Mouse (Mus musculus): ENCODE measurements around the gene Brk1.

Gene Brk1

DNA sequence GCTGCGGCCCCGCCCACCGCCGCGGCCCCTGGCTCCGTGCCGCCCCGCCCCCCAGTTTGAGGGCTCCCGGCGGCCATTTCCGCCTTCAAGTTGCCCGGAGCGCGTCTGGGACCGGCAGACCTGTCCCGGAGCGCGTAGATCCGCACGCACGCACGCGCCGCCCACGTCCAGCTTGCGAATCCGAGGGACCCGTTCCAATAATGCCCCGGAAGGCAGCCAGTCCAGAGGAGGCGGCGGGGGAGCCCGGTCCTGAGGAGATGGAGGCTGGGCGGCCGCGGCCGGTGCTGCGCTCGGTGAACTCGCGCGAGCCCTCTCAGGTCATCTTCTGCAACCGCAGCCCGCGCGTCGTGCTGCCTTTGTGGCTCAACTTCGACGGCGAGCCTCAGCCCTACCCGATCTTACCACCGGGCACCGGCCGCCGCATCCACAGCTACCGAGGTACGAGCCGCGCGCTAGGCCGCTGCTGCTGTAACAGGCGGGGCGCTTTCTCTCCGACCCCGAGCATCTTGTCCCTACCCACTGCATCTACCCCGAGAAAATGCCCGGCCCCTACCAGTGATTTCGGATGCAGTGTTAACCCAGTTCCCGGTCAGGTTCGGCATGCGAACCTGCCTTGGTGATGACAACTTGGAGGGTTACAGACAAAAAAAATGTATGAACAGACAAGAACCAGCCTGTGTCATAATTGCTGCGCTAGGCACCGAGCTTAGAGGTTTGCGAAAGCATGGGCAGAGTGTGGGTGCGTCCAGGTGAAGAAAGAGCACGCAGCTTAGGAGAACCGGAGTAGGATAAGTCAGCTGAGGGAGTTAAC, 19.6 kb downstream of the Brk1 start, which contains the start of gene Vhl:
Gene Vhl, plus strand, starts transcription at position 19 of the 811 bp plus-strand sequence.
- peak; percentile 94 for DNase-seq

DNA sequence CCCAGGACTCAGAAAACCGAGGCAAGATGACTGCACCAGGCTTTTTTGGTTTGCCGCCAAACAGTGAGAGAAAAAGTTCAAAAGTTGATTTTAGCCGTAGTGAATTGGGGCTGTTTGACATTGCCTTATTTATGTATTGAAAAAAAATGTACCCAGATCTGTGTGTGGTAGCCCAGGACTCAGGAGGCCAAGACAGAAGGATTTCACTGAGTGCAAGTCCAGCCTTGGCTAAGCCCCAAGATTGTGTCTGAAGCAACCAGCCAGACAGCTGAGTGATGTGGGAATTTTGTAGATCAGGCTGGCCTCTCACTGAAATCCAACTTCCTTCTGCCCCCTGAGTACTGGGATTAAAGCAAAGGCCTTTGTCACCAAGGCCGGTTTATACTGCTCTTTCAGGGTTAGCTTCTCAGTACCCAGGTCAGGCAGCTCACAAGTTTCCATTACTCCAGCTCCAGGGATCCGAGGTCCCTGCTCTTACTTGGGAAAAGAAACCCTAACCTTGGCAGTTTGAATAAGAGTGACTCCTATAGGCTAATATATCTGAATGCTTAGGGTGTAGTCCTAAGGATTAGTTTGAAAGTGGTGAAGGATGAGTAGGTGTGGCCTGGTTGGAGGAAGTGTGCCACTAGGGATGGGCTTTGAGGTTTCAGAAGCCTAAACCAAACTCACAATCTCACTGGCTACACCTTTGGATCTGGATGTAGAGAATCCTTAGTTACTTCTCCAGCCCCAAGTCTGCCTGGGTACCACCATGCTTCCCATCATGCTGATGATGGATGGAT, 20.6 kb downstream of the Brk1 start:
- peak; percentile 21 for DNase-seq

DNA sequence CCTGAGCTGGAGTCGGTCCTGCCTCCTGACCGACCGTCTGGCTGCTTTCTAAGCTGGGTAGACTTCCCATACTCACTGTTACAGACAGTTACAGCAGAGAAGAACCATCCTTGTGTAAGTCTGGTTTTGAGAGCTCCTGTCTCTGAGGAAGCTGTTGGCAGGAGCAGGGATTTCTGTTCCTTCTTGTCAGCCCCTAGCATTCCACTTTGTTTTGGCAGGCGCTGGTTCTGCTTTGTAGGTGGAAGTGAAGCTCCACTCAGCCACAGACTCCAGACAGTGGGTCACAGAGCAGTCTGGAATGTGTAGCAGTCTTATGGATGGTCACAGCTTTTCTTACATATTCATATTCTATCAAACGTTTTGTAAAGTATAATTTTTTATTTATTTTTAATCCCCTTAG, 25.8 kb downstream of the Brk1 start:
- no peak for DNase-seq

- no peak for DNase-seq
Observed at GRCm38 (mm10) chr6:113632863-113633262, 28.3 kb downstream of the Brk1 start.

- peak; percentile 97 for DNase-seq
Observed at GRCm38 (mm10) chr6:113638302-113639040, 33.9 kb downstream of the Brk1 start, which contains the start of gene Irak2. Gene Irak2, plus strand, starts transcription at chr6:113638467.

GRCm38 (mm10) chr6:113639201-113639600, 34.6 kb downstream of the Brk1 start:
- DNase-seq, result peak; percentile 37

DNA sequence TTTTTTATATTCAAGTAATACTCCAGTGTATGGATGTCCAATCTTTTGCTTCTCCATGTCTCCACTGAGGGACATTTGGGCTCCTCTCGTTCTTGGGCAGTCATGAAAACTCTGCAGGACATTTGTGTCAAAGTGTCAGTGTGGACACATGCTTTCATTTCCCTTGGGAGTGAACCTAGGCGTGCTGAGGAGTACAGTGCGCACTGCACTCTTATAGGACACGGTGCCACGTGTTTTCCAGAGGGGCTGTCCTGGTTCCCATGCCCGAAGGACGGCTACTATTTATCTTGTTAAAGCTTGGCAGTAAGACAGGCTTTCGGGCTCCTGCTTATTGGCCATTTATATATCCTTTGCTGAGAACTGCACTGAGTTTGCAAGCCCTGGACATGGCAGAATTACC, 38.0 kb downstream of the Brk1 start:
- DNase-seq, result no peak

DNA sequence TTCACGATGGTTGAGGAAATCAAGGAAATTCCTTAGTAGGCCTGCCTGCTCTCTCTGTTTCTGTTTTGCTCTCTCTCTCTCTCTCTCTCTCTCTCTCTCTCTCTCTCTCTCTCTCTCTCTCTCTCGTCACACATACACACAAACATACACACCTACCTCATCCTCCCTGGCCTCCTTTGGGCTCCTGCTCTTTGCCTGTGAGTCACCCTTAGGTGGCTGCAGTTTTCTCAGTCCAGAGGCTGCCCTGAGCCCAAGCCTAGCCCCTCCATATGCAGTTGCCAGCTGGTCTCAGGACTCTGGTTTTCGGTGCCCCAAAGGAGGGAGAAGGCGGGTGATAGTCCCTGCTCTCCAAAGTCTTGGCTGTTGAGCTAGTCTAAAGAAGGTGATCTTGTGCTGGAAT, 38.4 kb downstream of the Brk1 start:
- no peak for DNase-seq

DNA sequence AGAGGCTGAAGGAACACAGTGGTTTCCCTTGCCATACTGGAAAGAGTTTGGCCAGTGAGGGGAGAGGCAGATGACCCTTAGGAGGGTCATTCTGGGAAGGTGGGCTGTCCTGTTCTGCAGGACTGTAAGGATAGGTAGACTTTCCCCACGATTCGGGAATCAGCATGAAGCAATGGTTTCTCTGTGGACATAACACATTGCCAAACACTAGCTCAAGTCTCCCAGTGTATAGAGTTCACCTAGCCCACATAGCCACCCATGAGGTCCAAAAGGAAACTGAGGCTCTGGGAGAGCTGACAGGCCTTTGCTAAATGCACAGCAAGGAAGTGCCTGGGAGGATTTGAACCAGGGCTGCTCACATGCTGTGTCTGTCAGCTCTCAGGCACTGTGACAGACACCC, 39.4 kb downstream of the Brk1 start:
- DNase-seq, result no peak

GRCm38 (mm10) chr6:113644808-113645207, 40.2 kb downstream of the Brk1 start:
- peak; percentile 79 for DNase-seq

DNA sequence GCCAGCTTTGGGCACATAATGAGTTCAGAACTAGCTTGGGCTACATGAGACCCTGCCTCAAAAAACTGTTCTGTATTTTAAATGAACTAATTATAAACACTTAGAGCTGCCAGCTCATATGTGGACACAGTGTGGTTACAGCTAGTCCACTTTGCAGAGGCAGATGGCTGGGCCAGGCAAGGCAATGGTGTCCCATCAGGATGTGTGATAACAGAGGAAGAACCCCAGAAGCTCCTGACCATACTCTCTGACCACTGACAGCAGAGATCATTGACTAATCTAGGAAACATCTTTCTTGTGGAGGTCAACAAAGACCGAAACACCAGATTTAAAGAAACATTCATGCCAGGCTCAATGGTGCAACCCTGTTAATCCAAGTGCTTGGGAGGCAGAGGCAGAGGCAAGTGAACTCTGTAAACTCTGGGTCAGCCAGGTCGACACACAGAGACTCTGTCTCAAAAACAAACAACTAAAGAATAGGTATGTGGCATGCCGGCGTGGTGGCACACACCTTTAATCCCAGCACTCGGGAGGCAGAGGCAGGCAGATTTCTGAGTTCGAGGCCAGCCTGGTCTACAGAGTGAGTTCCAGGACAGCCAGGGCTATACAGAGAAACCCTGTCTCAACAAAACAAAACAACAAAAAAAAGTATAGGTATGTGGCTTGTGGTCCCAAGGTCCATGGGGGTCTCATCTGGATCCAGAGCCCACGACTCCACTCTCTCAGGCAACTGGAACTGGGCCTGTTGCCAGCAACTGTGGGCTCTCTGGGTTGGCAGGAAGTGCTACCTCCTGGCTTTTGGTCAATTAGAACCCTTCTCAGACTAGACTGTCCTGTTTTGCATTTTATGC, 45.0 kb downstream of the Brk1 start:
- DNase-seq, result no peak

GRCm38 (mm10) chr6:113650197-113650640, 45.6 kb downstream of the Brk1 start:
- no peak for DNase-seq

- DNase-seq, result no peak
Observed at GRCm38 (mm10) chr6:113651626-113652025, 47.1 kb downstream of the Brk1 start.

- DNase-seq, result no peak
Observed at GRCm38 (mm10) chr6:113653551-113653950, 49.0 kb downstream of the Brk1 start.

GRCm38 (mm10) chr6:113654102-113654501, 49.5 kb downstream of the Brk1 start:
- DNase-seq, result no peak

- peak; percentile 45 for DNase-seq
Observed at GRCm38 (mm10) chr6:113654753-113655397, 50.3 kb downstream of the Brk1 start.

DNA sequence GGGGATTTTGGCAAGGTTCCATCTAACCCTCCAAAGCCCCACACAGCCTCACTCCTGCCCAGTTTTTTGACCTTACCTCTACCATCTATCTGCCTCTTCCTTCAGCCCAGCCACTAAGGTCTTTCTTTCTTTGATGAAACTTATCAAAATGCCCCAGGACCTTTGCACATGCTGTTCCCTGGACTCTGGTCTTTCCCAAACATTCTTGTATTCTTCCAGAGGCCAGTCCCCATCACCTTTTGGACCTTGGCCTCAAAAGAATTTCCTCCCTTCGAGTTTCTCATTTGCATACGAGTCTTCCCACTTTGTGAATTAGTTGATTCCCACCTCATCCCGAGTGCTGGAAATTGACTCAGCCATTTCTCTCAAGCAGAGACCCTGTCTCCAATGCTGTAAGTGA, 50.9 kb downstream of the Brk1 start:
- no peak for DNase-seq

DNA sequence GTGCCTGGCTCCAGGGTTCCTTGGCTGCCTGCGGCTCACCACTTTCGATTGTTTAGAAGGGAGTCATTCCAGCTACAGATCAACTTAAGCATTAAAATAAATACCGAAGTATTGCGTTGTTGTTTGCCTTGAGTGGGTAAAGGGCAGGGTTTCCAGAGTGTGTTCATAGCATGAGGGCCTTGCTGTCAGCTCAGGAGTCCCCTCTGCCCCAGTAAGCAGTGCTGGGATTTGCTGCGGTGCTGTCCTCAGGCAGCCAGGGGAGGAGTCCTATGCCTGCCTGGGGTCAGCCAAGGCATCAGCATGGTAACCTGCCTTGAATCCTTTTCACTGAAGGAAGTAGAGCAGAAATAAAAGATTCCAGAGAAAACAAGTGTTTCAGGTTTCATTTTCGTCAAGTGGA, 52.3 kb downstream of the Brk1 start:
- peak; percentile 53 for DNase-seq

DNA sequence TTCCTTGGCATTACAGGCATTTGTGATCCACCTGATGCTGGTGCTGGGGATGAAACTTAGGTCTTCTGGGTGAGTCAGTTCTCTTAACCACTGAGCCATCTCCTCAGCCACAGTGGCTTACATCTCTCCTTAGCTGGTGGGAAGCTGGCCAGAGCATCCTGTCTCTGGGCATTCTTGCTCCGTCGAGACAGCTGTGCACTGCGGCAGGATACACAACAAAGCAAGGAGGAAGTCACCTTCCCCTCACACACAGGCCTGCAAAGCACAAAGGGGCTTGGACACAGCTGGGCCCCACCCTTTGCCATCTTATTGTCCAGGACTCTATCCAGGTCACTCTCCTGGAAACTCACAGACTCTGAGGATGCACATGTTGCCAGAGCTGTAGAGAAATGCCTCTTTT, 53.7 kb downstream of the Brk1 start:
- peak; percentile 73 for DNase-seq

- no peak for DNase-seq
Observed at GRCm38 (mm10) chr6:113659648-113660491, 55.3 kb downstream of the Brk1 start.

Data from kidney, postnatal 14 days (tissue).